In genomic region chr2:59543543-59544065, GRCm38 (mm10) we compare ENCODE assay signal across 26 mouse cellular contexts. TPM values are rescaled to one million over a fixed set of nuclear protein-coding genes. Genes with fewer than 3 reads are reported as not detected.
DNase-seq lines count a peak whose midpoint lies in the region; ATAC-seq and TF ChIP-seq lines count a peak whose summit lies in the region.
"Had no signal": no experiment of that assay in that cellular context is flagged by ENCODE, and none has a peak within 500 bp of the region (broad histone marks: within the 10 kb centered on the region; RNA-seq: fewer than 3 reads in every experiment).

No protein-coding gene starts in this region.

- no peak overlapping the region for H3K9ac ChIP-seq in forebrain, embryonic 11.5 days (ENCODE audit: low read length)
- H3K9ac ChIP-seq in forebrain, embryonic 16.5 days (replicated peaks; ENCODE audit: low read depth, low read length): no peak overlapping the region
- H3K9ac ChIP-seq in hindbrain, embryonic 12.5 days: no peak overlapping the region
- H3K9ac ChIP-seq in hindbrain, postnatal 0 days (replicated peaks; ENCODE audit: low read length): no peak overlapping the region
- H3K9ac ChIP-seq: embryonic facial prominence, embryonic 15.5 days; heart, embryonic 13.5 days; liver, embryonic 12.5 days; midbrain, embryonic 15.5 days had no signal

- 0 out of 2 replicates have a peak, but pooled peaks have one; percentile 30 for ATAC-seq in forebrain, embryonic 11.5 days (replicated peaks; ENCODE audit: low FRiP score)
- no peak for ATAC-seq in forebrain, embryonic 16.5 days
- ATAC-seq in hindbrain, embryonic 12.5 days (ENCODE audit: low FRiP score): peak; percentile 59
- ATAC-seq in hindbrain, postnatal 0 days: no peak
- ATAC-seq in granulocyte monocyte progenitor cell, adult 5-6 weeks (replicated peaks; ENCODE audit: poor library complexity, severe bottlenecking): no peak
- ATAC-seq: liver, embryonic 12.5 days; midbrain, embryonic 15.5 days had no signal

- whole genome bisulfite sequencing in forebrain, embryonic 11.5 days: 14% methylated on average over 9 of the region's 9 CpGs
- WGBS in forebrain, embryonic 16.5 days: 7% methylated on average over 9 of the region's 9 CpGs
- 22% methylated on average over 9 of the region's 9 CpGs for WGBS in hindbrain, embryonic 12.5 days
- WGBS in hindbrain, postnatal 0 days: 28% methylated on average over 9 of the region's 9 CpGs

- H3K4me1 ChIP-seq in forebrain, embryonic 11.5 days (replicated peaks; ENCODE audit: control insufficient read depth, insufficient read depth, low read length): peaks cover 6% of the 10 kb centered on the region; the same call in 1 of the 2 replicates
- H3K4me1 ChIP-seq in forebrain, embryonic 16.5 days (replicated peaks; ENCODE audit: control insufficient read depth, insufficient read depth, low read length): 0 out of 2 replicates have a peak, but pooled peaks cover 2% of the 10 kb centered on the region
- H3K4me1 ChIP-seq in hindbrain, embryonic 12.5 days: peaks cover 13% of the 10 kb centered on the region; the same call in 1 of the 2 replicates
- no peaks in the 10 kb centered on the region for H3K4me1 ChIP-seq in hindbrain, postnatal 0 days (ENCODE audit: insufficient read depth, low read length)
- H3K4me1 ChIP-seq: embryonic facial prominence, embryonic 15.5 days had no signal

- no peak overlapping the region for H3K27ac ChIP-seq in forebrain, embryonic 11.5 days (ENCODE audit: low read depth, low read length)
- H3K27ac ChIP-seq in forebrain, embryonic 16.5 days (ENCODE audit: low read length): no peak overlapping the region
- H3K27ac ChIP-seq in hindbrain, embryonic 12.5 days: no peak overlapping the region
- no peak overlapping the region for H3K27ac ChIP-seq in hindbrain, postnatal 0 days
- H3K27ac ChIP-seq: embryonic facial prominence, embryonic 15.5 days; heart, embryonic 13.5 days; left cerebral cortex, adult 2 months; liver, embryonic 12.5 days; midbrain, embryonic 15.5 days had no signal

- no peak for DNase-seq in forebrain, embryonic 11.5 days (ENCODE audit: low spot score)
- no peak for DNase-seq in hindbrain, postnatal 0 days (ENCODE audit: low spot score)
- peak; percentile 63 for DNase-seq in brain, embryonic 14.5 days (ENCODE audit: low read depth)
- peak; percentile 56 for DNase-seq in retina, embryonic 14.5 days (ENCODE audit: low spot score)
- DNase-seq: adrenal gland, postnatal 36 days; cerebellum, adult 18-20 months; gastrocnemius, postnatal 36 days; heart, postnatal 36 days; kidney, adult 8-10 months; kidney, postnatal 36 days; layer of hippocampus, adult 9-11 months; lung, adult 2 months; thymus, postnatal 14 days had no signal

- no peak overlapping the region for H3K4me3 ChIP-seq in forebrain, embryonic 11.5 days (ENCODE audit: low read depth, low read length)
- no peak overlapping the region for H3K4me3 ChIP-seq in forebrain, embryonic 16.5 days (replicated peaks; ENCODE audit: low read length)
- H3K4me3 ChIP-seq in hindbrain, embryonic 12.5 days: no peak overlapping the region
- no peak overlapping the region for H3K4me3 ChIP-seq in hindbrain, postnatal 0 days (ENCODE audit: low read length)
- H3K4me3 ChIP-seq: embryonic facial prominence, embryonic 15.5 days; heart, embryonic 13.5 days; left cerebral cortex, adult 2 months; liver, embryonic 12.5 days; megakaryocyte, embryonic 14.5 days; midbrain, embryonic 15.5 days had no signal

- no peaks in the 10 kb centered on the region for H3K27me3 ChIP-seq in forebrain, embryonic 11.5 days (ENCODE audit: control insufficient read depth, insufficient read depth, low read length)
- no peaks in the 10 kb centered on the region for H3K27me3 ChIP-seq in forebrain, embryonic 16.5 days (replicated peaks; ENCODE audit: control insufficient read depth, insufficient read depth, low read length)
- no peaks in the 10 kb centered on the region for H3K27me3 ChIP-seq in hindbrain, embryonic 12.5 days
- no peaks in the 10 kb centered on the region for H3K27me3 ChIP-seq in hindbrain, postnatal 0 days (ENCODE audit: insufficient read depth, low read length)
- H3K27me3 ChIP-seq: embryonic facial prominence, embryonic 15.5 days; heart, embryonic 13.5 days; liver, embryonic 12.5 days had no signal

- H3K9me3 ChIP-seq in forebrain, embryonic 11.5 days (ENCODE audit: control insufficient read depth, low read length): no peaks in the 10 kb centered on the region
- H3K9me3 ChIP-seq in forebrain, embryonic 16.5 days (ENCODE audit: control insufficient read depth, low read length): no peaks in the 10 kb centered on the region
- no peaks in the 10 kb centered on the region for H3K9me3 ChIP-seq in hindbrain, embryonic 12.5 days (replicated peaks)
- no peaks in the 10 kb centered on the region for H3K9me3 ChIP-seq in hindbrain, postnatal 0 days (ENCODE audit: low read length)
- H3K9me3 ChIP-seq: embryonic facial prominence, embryonic 15.5 days; heart, embryonic 13.5 days; liver, embryonic 12.5 days; megakaryocyte, embryonic 14.5 days; midbrain, embryonic 15.5 days had no signal

- no peak overlapping the region; the same call in 1 of the 2 replicates for H3K4me2 ChIP-seq in forebrain, embryonic 11.5 days (ENCODE audit: low read depth, low read length, severe bottlenecking)
- no peak overlapping the region for H3K4me2 ChIP-seq in forebrain, embryonic 16.5 days (ENCODE audit: low read length)
- H3K4me2 ChIP-seq in hindbrain, embryonic 12.5 days (replicated peaks): 0 out of 2 replicates have a peak overlapping the region, but pooled peaks have one; percentile 1
- no peak overlapping the region for H3K4me2 ChIP-seq in hindbrain, postnatal 0 days (ENCODE audit: low read depth, low read length)
- H3K4me2 ChIP-seq: embryonic facial prominence, embryonic 15.5 days; liver, embryonic 12.5 days; midbrain, embryonic 15.5 days had no signal

- TF ChIP-seq CTCF in hindbrain, postnatal 0 days (IDR thresholded peaks at IDR 0.05; ENCODE audit: low read depth): no peak
- no peak for TF ChIP-seq CTCF in brain, embryonic 14.5 days (IDR thresholded peaks at IDR 0.05; ENCODE audit: borderline replicate concordance, extremely low read depth, insufficient read depth, insufficient read length)

- no peaks in the 10 kb centered on the region for H3K36me3 ChIP-seq in forebrain, embryonic 11.5 days (ENCODE audit: control insufficient read depth, insufficient read depth, low read length)
- H3K36me3 ChIP-seq in forebrain, embryonic 16.5 days (ENCODE audit: control insufficient read depth, insufficient read depth): no peaks in the 10 kb centered on the region
- no peaks in the 10 kb centered on the region for H3K36me3 ChIP-seq in hindbrain, embryonic 12.5 days
- H3K36me3 ChIP-seq in hindbrain, postnatal 0 days (ENCODE audit: insufficient read depth, low read length): no peaks in the 10 kb centered on the region
- H3K36me3 ChIP-seq: embryonic facial prominence, embryonic 15.5 days; heart, embryonic 13.5 days; liver, embryonic 12.5 days; midbrain, embryonic 15.5 days had no signal

- no peak for TF ChIP-seq POLR2A in brain, embryonic 14.5 days (IDR thresholded peaks at IDR 0.05; ENCODE audit: borderline replicate concordance, extremely low read depth, insufficient read depth, insufficient read length, poor library complexity, severe bottlenecking)

RNA-seq across cellular contexts. Expression of gene Dapl1, which starts 59.2 kb away (rescaled TPM):
- 0.69 and 1.1 TPM in 2 replicates for polyA plus RNA-seq in forebrain, embryonic 11.5 days (2014; fragmentation: Nextera tagmentation; extraction: Ambion mirVana)
- polyA plus RNA-seq in forebrain, embryonic 16.5 days (2015; fragmentation: Nextera tagmentation; extraction: Ambion mirVana): 0.47 TPM in 1 of 2 replicates, not detected in the other
- polyA plus RNA-seq in hindbrain, embryonic 12.5 days (2016; fragmentation: Nextera tagmentation; extraction: Ambion mirVana): 1.6 and 3.4 TPM in 2 replicates
- total RNA-seq in hindbrain, postnatal 0 days (2014; rRNA removed): 6.8 TPM in 1 of 2 replicates, not detected in the other
- 5.6 and 5.9 TPM in 2 replicates for polyA plus RNA-seq in hindbrain, postnatal 0 days (2015; fragmentation: Nextera tagmentation; extraction: Ambion mirVana)
- polyA plus RNA-seq in brain, embryonic 14.5 days (2012; rRNA removed): not detected in 2 replicates
- not detected in 2 replicates for total RNA-seq in granulocyte monocyte progenitor cell, adult 5-6 weeks (2014; fragmentation: Nextera tagmentation)
- total RNA-seq in granulocyte monocyte progenitor cell, adult 5-6 weeks (2017): not detected in 2 replicates
- total RNA-seq: adrenal gland, postnatal 36 days; common myeloid progenitor, adult 5-6 weeks; gastrocnemius, postnatal 36 days; heart, postnatal 36 days; MEL had no signal
- polyA plus RNA-seq: heart, embryonic 13.5 days; intestine, embryonic 14.5 days; liver, embryonic 12.5 days; small intestine, adult 2 months had no signal

Comparison
In these comparisons a context has a peak if more than half of its experiments do, and no peak if none do; other contexts are left out.
1. ATAC-seq: peak in forebrain, embryonic 11.5 days (single experiment) and hindbrain, embryonic 12.5 days (single experiment); none in forebrain, embryonic 16.5 days (single experiment), hindbrain, postnatal 0 days (single experiment) and granulocyte monocyte progenitor cell, adult 5-6 weeks (single experiment).
2. DNase-seq: peak in brain, embryonic 14.5 days (single experiment) and retina, embryonic 14.5 days (single experiment); none in forebrain, embryonic 11.5 days (single experiment) and hindbrain, postnatal 0 days (single experiment).